Mouse (Mus musculus) olfactory bulb, adult 2 months (tissue): ENCODE results near the gene Parg.

ENCODE experiments used
- CTCF ChIP-seq: fragments of 200-500 bp; IDR thresholded peaks from 2 replicates; pipeline ENCODE4 v1.5.1; 2012; ENCODE audit warnings: low read depth, mild to moderate bottlenecking, low read length, moderate library complexity; ENCODE audit not compliant: insufficient read depth
- POLR2A ChIP-seq: fragments of 200-500 bp; IDR thresholded peaks from 2 replicates; pipeline ENCODE4 v1.6.1; 2012; ENCODE audit warnings: mild to moderate bottlenecking, low read depth, low read length, moderate library complexity; ENCODE audit not compliant: insufficient read depth

GRCm38 (mm10) chr14:32160563-32160962 is 41.2 kb upstream of the Parg start:
- TF ChIP-seq CTCF (no peak), POLR2A (no peak)
